Mouse (Mus musculus): ENCODE results near the gene Rlbp1. TPM values are rescaled to one million over a fixed set of nuclear protein-coding genes. Genes with fewer than 3 reads are reported as not detected.

The Rlbp1 gene
- polyA plus RNA-seq (2014; fragmentation: Illumina TruSeq; extraction: RNeasy Lipid Tissue Mini Kit (QIAGEN cat#74804)) = not detected

GRCm38 (mm10) chr7:79386422-79387133, at the start of gene Rlbp1:
Gene Rlbp1, minus strand, starts transcription at chr7:79387048.

GRCm38 (mm10) chr7:79391883-79392649, 5.2 kb upstream of the Rlbp1 start, which contains the start of gene Fanci:
Gene Fanci, plus strand, starts transcription at chr7:79391929.

Other genes with a start within 250 kb of the Rlbp1 start
- gene Mfge8, start 238.0 kb downstream of the Rlbp1 start, polyA plus RNA-seq (2014; fragmentation: Illumina TruSeq; extraction: RNeasy Lipid Tissue Mini Kit (QIAGEN cat#74804)) = 2.5 TPM
- 65.8 TPM for gene Abhd2, start 113.8 kb downstream of the Rlbp1 start, polyA plus RNA-seq (2014; fragmentation: Illumina TruSeq; extraction: RNeasy Lipid Tissue Mini Kit (QIAGEN cat#74804))
- gene Fanci, start 4.9 kb upstream of the Rlbp1 start, polyA plus RNA-seq (2014; fragmentation: Illumina TruSeq; extraction: RNeasy Lipid Tissue Mini Kit (QIAGEN cat#74804)) = 7.0 TPM
- 43.8 TPM for gene Polg, start 79.3 kb upstream of the Rlbp1 start, polyA plus RNA-seq (2014; fragmentation: Illumina TruSeq; extraction: RNeasy Lipid Tissue Mini Kit (QIAGEN cat#74804))
- not detected for gene Rhcg, start 230.6 kb upstream of the Rlbp1 start, polyA plus RNA-seq (2014; fragmentation: Illumina TruSeq; extraction: RNeasy Lipid Tissue Mini Kit (QIAGEN cat#74804))